Mouse (Mus musculus): ENCODE results near the gene Flvcr2. TPM values are rescaled to one million over a fixed set of nuclear protein-coding genes. Genes with fewer than 3 reads are reported as not detected.
A peak's percentile ranks its signal among the peaks of the same experiment; 100 is the strongest.
"Not testable (repeated sequence)": the region's sequence is repeated elsewhere in the genome, so short reads cannot be mapped to it uniquely, and the experiment has no call there.

The Flvcr2 gene
- 1 to 10 TPM; 3.3 to 6.3 (median 5.7) TPM for total RNA-seq (2022)

GRCm38 (mm10) chr12:85745827-85746695 lies at the start of gene Flvcr2:
TSS of gene Flvcr2 (plus strand) at chr12:85746539.
- DNase-seq, result peak; percentile 84

- DNase-seq, result not testable (repeated sequence)
Measured at GRCm38 (mm10) chr12:85698179-85698578, 48.2 kb upstream of the Flvcr2 start.

- no peak for DNase-seq
Measured at GRCm38 (mm10) chr12:85700191-85700841, 46.0 kb upstream of the Flvcr2 start.

GRCm38 (mm10) chr12:85700842-85701223 lies 45.5 kb upstream of the Flvcr2 start:
- no peak for DNase-seq

GRCm38 (mm10) chr12:85702166-85703055 lies 43.9 kb upstream of the Flvcr2 start:
- DNase-seq, result no peak

GRCm38 (mm10) chr12:85703507-85703906 lies 42.8 kb upstream of the Flvcr2 start:
- no peak for DNase-seq

- no peak for DNase-seq
Measured at GRCm38 (mm10) chr12:85704566-85704965, 41.8 kb upstream of the Flvcr2 start.

- DNase-seq, result peak; percentile 83
Measured at GRCm38 (mm10) chr12:85705002-85705830, 41.1 kb upstream of the Flvcr2 start.

GRCm38 (mm10) chr12:85705831-85706530 lies 40.4 kb upstream of the Flvcr2 start:
- DNase-seq, result no peak

- no peak for DNase-seq
Measured at GRCm38 (mm10) chr12:85706906-85707305, 39.4 kb upstream of the Flvcr2 start.

GRCm38 (mm10) chr12:85707391-85707790 lies 38.9 kb upstream of the Flvcr2 start:
- DNase-seq, result no peak

- no peak for DNase-seq
Measured at GRCm38 (mm10) chr12:85708556-85708955, 37.8 kb upstream of the Flvcr2 start.

GRCm38 (mm10) chr12:85710695-85711094 lies 35.6 kb upstream of the Flvcr2 start:
- DNase-seq, result no peak

GRCm38 (mm10) chr12:85712587-85712986 lies 33.8 kb upstream of the Flvcr2 start:
- DNase-seq, result no peak

GRCm38 (mm10) chr12:85714126-85714525 lies 32.2 kb upstream of the Flvcr2 start:
- DNase-seq, result no peak

- DNase-seq, result no peak
Measured at GRCm38 (mm10) chr12:85725306-85725705, 21.0 kb upstream of the Flvcr2 start.

GRCm38 (mm10) chr12:85726729-85727397 lies 19.5 kb upstream of the Flvcr2 start:
- no peak for DNase-seq

GRCm38 (mm10) chr12:85728181-85728580 lies 18.2 kb upstream of the Flvcr2 start:
- no peak for DNase-seq

- DNase-seq, result peak; percentile 36
Measured at GRCm38 (mm10) chr12:85729022-85729944, 17.1 kb upstream of the Flvcr2 start.

GRCm38 (mm10) chr12:85729945-85730290 lies 16.4 kb upstream of the Flvcr2 start:
- peak; percentile 74 for DNase-seq
